Mouse (Mus musculus) right cerebral cortex, postnatal 10 days (tissue): Measurements from ENCODE around the gene Btnl1.

Experiments
- DNase-seq, 2 experiments: peaks; one replicate each; pipeline ENCODE4 v3.0.0; 2021; ENCODE audit warnings: low spot score in 2 of 2

The Btnl1 gene

GRCm38 (mm10) chr17:34384699-34385098 lies 7.8 kb downstream of the Btnl1 start:
- no peak for DNase-seq

- no peak for DNase-seq
These were observed 9.7 kb downstream of the Btnl1 start for GRCm38 (mm10) chr17:34386656-34387055.

- DNase-seq: peak in 1 of 2 experiments; percentile 36
These were observed 11.6 kb downstream of the Btnl1 start for GRCm38 (mm10) chr17:34388513-34388912.

GRCm38 (mm10) chr17:34391507-34391906 lies 14.6 kb downstream of the Btnl1 start:
- DNase-seq: no peak

- DNase-seq: peak in 1 of 2 experiments; percentile 30
These were observed 15.4 kb downstream of the Btnl1 start for GRCm38 (mm10) chr17:34392321-34392720.

- no peak for DNase-seq
These were observed 20.4 kb downstream of the Btnl1 start for GRCm38 (mm10) chr17:34397357-34397756.

GRCm38 (mm10) chr17:34398058-34398710 lies 21.3 kb downstream of the Btnl1 start:
- DNase-seq: peak; percentile 68 to 80

GRCm38 (mm10) chr17:34398711-34399393 lies 21.9 kb downstream of the Btnl1 start, which contains the start of gene BC051142:
Gene BC051142, plus strand, starts transcription at chr17:34398820.
- peak; percentile 91 for DNase-seq

- DNase-seq: no peak
These were observed 22.4 kb downstream of the Btnl1 start for GRCm38 (mm10) chr17:34399394-34399715.

- peak; percentile 74 to 81 for DNase-seq
These were observed 34.2 kb downstream of the Btnl1 start for GRCm38 (mm10) chr17:34411117-34411516.

GRCm38 (mm10) chr17:34420014-34420413 lies 43.1 kb downstream of the Btnl1 start:
- DNase-seq: no peak

- DNase-seq: no peak
These were observed 50.7 kb downstream of the Btnl1 start for GRCm38 (mm10) chr17:34427597-34427996.
